Mouse (Mus musculus) retina, adult 2 months (tissue): ENCODE data around the gene Runx1.

Experiments
- DNase-seq: peaks from one replicate; pipeline ENCODE4 v3.0.0-alpha.2; 2012; ENCODE audit warnings: low read depth, low spot score

Gene Runx1

DNA sequence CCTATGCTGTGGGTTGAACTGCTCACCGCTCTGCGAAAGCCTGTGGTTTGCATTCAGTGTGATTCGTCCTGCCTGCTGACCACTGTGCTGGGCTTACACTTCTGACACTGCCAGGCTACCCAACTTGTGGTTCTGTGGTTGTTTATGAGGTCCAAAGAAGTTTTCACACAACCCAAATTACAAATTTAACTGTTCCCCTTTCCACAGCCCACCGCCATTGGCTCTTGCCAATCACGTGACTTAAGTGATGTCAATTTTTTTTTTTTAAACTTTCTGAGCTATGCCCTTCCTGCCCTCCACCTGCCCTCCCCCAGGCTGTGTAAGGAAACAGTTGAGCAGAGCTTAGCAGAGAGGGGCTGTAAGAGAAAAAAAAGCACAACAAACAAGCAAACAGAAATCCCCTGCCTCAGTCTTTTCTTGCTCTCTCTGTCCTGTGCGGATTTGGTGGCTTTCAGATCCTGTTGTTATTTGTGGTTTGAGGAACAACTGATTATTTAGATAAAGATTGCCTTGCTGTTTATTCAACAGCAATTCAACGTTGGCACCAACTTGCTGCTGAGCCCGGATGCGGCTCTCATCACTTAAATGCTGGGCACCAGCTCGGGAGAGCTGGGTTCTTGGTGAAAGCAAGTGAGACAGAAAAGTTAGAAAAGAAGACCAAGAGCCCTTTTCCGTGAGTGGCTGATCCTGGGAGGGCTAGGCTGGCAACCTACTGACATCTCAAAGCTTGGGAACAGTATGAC lies at the start of gene Runx1:
Gene Runx1 (minus strand): TSS at position 242 of the 743 bp plus-strand sequence.
- DNase-seq: no peak

DNA sequence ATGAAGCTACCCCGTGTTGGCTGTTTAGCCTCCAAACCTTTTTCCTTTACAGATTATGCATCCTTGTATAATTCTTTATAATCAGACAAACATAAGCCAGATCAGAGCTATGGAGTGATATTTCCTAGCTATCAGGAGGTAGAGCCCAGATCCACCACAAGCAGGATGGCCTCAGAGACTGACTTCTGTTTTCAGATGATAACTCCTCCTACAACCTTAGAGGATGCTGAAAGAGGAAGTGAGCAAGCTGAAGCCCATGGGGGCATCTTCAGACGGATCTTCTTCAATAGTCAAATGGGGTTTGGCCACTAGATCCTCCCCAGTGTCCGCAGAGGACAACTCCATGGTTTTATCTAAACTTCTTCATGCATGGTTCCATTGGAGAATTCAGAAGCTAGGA lies 48.1 kb upstream of the Runx1 start:
- DNase-seq: no peak

DNA sequence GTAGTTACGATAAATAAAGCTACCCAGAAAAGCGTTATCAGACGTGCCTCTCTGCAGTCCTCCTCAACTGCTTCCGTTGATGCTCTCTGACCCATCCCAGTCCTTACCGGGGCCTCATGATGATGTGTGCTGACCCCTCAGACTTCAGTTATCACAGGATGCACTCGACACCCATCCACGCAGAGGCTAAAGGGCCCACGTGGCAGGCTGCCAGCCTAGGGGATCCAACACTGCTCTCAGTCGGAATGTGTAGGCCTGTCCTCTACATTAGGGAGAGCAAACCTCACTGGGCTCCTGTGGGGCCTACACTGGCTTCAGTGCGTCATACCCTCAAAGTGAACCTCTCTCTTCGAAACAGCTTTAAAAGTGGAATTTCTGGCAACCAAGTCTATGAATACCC lies 45.8 kb upstream of the Runx1 start:
- DNase-seq: no peak

DNA sequence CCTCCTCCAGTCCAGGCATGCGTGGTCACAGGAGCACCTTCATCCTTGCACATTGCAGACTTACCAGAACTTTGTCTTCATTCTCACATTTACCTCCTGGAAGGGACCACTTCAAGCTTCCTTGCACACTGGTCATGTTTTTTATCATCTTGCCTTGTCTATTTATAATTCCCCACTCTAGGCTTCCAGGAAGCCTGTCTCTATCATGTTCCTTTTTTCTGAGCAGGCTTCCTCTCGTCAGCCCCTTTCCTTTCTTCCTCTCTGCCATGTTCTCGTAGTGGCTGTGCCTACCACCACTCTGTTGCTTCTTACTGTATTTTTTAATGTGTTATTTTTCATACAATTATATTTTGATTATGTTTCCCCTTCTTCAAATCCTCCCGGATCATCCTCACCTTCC lies 42.6 kb upstream of the Runx1 start:
- DNase-seq: no peak

DNA sequence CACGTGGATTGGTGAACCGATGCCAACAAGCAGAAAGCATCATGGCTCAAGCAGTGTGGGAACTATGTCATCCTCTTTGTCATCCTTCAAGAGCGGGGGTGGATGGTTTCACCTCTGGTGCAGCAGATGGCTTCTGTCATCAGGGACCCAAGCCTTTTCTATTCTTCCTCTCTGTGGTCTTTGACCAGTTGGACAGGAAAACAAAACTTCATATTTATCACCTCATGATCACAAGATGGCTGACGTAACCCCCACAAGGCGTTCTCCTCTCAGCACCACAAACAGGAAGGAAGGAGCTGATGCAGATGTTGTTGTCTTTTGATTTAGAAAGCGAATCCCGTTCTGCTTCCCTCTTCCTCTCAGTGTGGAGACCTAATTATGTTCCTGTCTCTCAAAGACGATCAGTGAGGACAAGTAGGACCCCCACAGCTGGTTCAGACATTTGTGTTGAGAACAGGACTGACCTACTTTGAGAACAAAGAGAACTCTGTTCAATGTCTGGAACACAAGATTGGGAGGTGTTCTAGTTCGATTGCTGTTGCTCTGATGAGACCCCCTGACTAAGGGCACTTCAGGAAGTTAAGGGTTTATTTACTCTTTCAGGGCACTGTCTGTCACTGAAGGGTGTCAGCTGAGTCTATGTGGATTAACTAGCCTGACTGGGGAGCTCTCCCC lies 41.4 kb upstream of the Runx1 start:
- DNase-seq: no peak

DNA sequence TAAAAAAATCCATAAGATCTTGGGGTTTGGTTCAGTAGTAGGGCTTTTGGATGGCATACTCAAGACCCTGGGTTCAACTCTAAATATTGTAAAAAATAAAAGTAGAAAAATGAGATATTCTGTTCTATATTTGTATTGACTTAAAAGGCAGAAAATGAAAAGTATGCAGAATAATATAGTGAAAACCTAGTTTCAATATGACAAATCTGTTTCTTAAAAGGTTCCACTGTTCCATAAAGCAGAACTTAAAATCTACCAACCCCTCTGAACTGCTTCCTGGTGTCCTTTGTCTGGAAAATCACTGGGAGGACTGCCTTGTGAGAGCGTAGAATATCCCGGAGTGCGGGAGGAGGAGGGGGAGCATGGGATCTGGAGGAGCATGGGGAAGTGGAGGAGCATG lies 39.4 kb upstream of the Runx1 start:
- no peak for DNase-seq

DNA sequence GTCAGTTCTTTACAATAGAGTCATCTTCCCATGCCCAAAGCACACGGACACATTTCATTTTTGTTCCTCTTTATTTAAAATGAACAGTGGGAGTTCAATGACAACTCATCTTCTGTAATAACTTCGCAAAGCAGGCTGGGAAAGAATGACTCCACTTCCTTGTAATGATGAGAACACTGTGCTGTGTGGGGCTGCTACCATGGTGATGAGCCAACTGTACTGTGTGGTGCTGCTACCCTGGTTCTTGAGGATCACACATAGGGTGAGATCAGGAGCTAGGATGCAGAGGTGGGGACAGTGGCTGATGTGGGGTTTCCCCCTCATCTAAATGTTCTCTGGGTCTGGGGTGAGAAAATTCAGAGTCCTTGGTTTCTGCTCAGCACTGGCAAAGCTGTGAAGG lies 38.2 kb upstream of the Runx1 start:
- no peak for DNase-seq

DNA sequence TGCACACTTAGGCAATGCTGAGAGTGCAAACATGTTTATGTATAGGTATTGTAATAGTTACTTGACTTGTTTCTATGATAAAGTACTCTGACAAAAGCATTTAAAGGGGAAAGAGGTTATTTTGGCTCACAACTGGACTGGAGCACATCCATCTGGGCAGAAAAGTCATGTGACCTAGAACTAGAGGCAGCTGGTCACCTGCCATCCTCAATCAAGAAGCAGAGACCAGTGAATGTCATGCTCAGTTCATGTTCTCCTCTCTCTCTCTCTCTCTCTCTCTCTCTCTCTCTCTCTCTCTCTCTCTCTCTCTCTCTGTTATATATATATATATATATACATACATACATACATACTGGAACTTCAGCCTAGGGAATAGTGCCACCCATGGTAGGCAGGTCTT lies 37.2 kb upstream of the Runx1 start:
- DNase-seq: no peak

DNA sequence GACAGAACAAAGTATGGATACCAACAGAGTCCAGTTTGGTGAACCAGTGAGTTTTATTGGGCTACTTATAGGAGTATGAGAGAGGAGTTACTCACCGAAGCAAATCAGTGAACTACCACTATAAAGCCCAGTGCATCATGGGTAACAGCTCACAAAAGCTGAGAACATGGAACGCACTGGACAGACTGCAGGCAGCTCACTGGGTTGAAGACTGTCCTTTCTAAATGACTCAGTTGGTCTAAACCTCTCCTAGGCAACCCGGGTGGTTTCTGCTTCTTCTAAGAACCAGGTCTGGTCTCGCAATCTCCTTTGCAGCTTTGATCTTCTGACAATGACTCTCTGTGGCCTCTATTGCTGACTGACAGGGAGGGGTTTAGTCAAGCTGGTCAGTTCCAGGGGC lies 36.5 kb upstream of the Runx1 start:
- no peak for DNase-seq

DNA sequence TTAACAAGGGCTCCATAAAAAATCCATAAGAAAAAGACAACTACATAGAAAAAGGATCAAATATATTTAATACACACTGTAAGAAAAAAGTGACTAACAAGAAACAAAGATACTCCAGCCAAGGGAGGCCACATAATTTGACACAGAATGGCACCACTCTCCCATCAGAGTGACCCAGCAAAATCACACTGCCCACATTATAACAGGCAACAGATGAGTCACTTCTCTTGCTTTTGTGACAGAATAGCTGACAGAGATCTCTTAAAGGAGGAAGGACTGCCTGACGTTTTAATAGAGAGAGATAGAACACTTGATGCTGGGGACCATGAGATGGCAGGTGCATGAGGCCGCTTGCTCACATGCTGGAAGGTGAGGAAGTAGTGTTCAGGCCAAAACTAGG lies 35.6 kb upstream of the Runx1 start:
- DNase-seq: no peak

DNA sequence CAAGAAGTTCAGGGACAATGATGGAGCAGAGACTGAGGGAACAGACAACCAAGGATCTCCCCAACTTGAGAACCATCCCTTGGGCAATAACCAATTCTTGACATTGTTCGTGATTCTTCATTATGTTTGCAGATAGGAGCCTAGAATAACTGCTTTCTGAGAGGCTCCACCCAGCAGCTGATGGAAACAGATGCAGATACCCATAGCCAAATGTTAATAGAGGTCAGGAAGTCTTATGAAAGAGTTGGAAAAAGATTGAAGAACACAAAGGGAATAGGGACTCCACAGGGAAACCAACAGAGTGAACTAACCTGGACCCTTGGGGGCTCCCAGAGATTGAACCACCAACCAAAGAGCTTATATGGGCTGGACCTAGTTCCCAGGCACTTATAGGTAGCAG lies 34.7 kb upstream of the Runx1 start:
- no peak for DNase-seq

DNA sequence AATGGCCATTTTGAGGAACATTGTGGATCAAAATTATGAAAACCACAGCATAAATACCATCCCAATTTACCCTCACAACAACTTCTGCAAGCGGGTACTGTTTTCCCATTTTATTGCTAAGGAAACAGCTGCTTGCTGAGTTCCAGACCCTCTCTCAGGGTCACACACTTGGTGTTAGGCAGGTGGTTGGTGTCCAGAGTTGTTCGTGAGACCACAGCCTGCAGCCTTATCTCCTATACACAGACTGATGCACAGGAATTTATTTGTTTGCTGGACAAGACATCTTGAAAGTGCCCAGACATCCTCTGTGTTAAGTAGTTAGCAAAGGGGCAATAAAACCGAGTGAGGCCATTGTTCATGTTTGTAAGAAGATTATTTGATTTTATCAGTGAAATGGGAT lies 30.8 kb upstream of the Runx1 start:
- no peak for DNase-seq

DNA sequence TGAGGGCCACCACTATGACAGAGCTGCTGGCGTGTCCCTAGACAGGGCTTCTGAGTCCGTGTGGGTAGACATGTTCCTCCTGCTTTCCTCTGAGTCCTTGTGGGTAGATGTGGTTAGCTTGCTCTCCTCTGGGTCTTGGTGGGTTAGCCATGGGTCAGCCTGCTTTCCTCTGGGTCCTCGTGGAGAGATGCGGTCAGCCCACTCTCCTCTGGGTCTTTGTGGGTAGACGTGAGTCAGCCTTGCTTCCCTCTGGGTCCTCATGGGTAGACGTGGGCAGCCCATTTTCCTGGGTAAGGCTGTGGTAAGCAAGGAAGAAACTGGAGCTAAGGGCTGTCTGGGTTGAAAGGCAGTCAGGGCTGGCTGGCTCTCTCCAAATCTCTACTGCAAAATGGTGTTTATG lies 26.3 kb upstream of the Runx1 start:
- DNase-seq: no peak

DNA sequence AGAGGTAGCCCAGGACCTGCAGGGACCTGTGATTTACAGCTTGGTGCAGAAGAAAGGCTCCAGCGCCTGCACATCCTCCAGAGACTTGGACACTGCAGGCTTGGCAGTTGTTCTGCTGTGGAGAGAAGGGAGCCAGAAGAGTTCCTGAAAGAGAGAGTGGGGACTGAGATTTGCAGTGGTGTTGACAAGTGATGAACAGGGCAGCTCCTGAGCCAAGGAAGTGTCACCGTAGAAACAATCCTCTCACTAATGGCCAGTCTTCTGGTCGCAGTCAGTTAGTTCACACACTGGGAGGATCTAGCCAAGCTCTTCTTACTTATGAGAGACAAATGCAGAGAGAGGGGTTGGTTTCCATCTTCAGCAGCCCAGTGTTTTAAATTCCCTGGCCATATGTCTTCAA lies 24.5 kb upstream of the Runx1 start:
- no peak for DNase-seq

DNA sequence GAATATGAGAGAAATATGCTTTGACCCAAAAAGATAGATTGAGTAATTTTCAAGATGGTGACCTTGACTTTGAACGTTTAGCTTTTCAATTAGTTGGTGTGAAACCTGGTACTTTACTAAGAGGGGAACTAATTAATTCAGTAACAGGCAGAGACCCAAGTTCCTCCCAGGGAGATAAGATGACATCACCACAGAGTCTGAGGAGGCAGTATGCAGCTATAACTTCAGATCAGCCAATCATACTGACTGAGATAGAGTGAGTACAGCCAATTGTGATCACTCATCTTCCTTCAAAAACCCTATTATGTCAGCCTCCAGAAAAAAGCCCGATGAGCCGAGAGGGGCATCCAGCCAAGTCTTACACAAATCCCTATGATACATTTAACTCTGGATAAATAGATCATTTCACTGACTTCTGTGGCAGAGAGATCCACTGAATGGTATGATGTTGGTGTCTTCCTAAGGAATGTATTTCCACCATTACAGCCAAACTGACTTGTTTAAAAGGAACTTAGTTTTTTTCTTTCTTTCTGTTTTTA lies 21.9 kb upstream of the Runx1 start:
- no peak for DNase-seq

DNA sequence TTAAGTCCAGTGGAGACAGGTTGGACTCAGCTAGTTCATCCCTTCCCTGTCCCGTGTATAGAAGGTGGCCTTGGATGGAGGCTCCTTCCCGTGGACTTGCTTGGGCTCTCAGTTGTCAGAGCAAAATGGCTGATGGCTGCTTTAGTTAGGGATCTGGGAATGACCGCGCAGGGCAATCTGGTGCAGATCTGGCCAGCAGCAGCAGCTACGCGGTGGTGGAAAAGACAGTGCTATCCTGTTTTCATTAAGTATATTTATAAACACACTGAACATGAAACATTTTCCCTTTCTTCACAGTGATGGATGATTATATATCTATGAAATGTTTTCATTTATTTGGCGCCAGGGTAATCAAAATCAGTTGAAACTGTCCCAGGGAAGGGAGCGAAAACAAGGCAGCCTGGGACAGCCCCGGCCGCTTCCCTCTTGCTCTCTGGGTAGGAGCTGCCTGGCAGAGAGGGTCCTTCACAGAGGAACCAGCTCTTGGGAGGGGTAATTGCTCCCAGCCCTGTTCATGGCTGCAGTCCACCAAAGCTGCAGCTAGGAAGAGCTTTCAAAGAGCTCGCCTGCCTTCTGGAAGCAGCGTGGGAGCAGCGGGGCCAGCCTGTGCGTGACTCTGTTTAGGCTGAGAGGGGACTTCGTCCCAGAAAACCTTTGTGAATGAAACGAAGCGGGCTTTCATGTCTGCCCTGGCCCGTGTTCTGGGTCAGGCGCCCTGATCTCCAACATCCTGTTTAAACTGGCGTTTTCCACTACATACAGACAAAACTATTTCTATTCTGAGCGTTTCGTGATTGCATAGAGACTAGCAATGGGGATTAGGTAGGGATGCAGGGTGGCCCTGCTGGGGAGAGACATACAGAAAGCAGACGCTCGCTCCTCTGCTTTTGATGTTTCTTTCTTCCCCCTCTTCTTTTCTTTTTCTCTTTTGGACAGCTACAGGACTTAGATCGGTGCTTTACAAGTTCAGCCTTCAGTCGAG lies 19.6 kb upstream of the Runx1 start:
- no peak for DNase-seq

DNA sequence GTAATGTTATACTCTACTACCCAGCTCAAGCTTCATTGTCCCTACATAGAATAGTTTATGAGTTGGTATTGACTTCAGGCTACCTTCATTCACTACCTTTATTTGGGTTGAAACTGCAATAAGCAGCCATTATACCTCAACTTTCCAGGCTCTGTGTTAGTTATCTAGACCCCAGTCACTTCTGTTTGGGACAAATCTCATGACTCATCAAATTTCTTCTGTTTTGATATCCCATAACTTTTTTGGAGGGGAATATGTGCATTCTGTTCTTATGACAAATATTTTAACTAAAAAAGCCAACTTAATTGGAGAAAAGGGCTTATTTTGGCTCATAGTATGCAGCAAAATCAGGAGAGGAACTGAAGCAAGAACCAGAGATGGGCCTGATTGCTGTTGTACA lies 12.8 kb upstream of the Runx1 start:
- DNase-seq: no peak

DNA sequence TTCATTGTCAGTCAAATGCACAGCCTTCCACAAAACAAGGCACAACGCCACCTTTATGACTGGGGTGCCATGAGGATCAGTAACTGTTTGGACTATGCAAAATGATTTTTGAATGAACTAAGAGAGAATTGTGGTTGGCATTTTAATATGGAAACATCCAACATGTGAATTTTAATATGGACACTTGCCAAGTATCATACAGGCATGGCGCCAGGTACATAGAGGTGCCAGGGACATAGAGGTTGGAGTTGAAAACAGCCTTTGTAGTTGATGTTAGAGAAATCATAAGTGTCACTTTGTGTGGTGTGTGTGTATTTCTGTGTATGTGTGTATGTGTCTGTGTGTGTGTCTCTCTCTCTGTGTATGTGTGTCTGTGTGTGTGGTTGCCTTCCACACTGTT lies 5.4 kb upstream of the Runx1 start:
- no peak for DNase-seq

DNA sequence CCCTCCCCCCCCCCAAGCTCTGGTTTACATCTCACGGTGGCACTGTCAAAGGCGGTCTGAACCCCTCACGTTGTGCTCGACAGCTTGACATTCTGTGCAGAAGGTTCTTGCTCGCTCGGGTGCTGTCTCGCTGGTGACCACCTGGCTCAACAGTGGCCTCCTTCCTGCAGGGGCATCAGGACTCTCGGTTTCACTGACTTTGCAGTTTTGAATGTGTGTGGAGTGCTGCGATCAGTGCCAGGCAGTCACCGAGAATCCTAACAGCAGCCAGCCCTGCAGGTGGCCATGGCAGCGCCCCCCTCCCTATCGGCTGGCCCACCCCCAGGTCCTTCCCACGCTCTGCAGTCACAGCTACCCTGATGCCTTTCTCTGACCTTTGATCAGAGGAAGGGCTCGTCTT lies 4.5 kb upstream of the Runx1 start:
- DNase-seq: no peak

DNA sequence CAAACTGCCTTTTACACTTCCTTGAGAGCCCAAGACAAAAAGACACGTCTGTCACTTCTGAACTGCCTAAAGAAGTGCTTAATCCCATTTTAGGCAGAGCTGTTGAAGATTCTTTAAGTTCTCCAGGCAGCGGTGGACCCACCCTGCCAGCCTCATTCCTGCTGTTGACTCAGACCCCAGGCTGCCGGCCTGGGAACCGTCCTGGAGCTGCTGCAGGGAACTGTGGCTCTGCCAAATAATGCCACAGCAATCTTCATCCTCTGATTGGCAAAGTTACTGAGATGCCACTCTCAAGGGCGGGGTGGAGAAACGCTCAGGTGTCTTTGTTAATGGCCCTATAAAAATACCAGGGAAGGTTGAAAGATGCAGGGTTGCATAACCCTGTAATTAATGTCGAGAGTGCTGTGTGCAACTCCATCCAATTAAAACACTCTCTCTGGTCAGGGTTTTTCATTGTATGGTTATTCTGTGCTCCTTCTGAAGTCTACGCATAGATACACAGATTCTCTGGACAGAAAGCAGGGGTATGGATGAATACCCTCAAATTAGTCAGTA lies 2.4 kb upstream of the Runx1 start:
- DNase-seq: no peak

DNA sequence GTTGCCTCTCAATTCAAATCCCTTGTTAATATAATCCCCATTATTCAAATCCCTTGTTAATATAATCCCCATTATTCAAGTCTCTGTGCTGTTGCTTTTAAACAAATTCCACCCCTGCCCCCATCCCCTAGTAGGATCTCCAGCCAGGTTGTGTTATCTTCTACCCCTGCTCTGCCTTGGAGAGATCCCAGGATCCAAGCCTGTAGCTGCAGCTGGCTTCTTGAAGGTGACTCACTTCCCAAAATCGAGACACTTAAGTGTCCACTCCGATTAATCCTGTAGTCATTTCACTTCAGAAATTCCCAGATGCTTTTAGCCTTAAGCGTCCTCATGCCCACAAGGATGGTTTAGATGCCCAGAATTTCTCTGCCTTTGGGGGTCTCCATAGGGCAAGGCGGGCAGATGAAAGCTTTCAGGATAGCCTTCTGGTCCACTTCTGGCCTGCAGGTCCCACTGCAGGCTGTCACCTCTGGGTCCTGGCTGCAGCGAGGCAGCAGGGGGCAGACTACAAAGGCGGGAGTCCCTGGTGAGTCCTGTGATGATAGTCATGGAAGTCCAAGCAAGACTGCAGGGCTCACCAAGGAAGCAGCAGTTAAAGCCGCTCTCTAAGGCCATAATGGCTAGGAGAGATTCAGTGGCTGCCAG lies 1.8 kb upstream of the Runx1 start:
- DNase-seq: no peak
